Mouse (Mus musculus) liver, embryonic 14.5 days (tissue): ENCODE measurements at regions not wholly inside any gene's neighbourhood (a gene's known extent, or its start where the extent isn't known, plus 50 kb on each side); places are given as distances from the start of the nearest gene placed in this dataset.

ENCODE experiments used
- ATAC-seq: fragments of 200-750 bp; cut with Nextera tagmentation; 2 replicates; pipeline ENCODE4 v1.8.0; 2017; ENCODE audit warnings: moderate number of reproducible peaks, mild to moderate bottlenecking, moderate library complexity; ENCODE audit not compliant: insufficient read depth
- DNase-seq, 3 experiments: peaks; one replicate each; pipeline ENCODE4 v3.0.0-alpha.2; 2012 to 2013; ENCODE audit warnings: low read depth in 3 of 3, low spot score in 3 of 3
- H3K27ac ChIP-seq: fragments of 300-500 bp; sonication (generic); 2 replicates; pipeline ENCODE4 v1.5.1; 2014; ENCODE audit warnings: moderate library complexity, mild to moderate bottlenecking, control low read depth, inconsistent platforms
- H3K27me3 ChIP-seq: fragments of 300-500 bp; sonication (generic); 2 replicates; pipeline ENCODE4 v1.6.1; 2014; ENCODE audit warnings: mild to moderate bottlenecking, low read length, moderate library complexity; ENCODE audit not compliant: control insufficient read depth, insufficient read depth
- H3K36me3 ChIP-seq: fragments of 300-500 bp; sonication (generic); replicated peaks from 2 replicates; pipeline ENCODE4 v1.6.1; 2014; ENCODE audit warnings: low read depth; ENCODE audit not compliant: control insufficient read depth, insufficient read depth
- H3K4me1 ChIP-seq, 2 experiments: fragments of 200-500 bp in 1 of 2; fragments of 300-500 bp in 1 of 2; sonication (generic) in 1 of 2; replicated peaks; 2 replicates each; pipeline ENCODE4 v1.6.1; 2012 to 2014; ENCODE audit warnings: antibody characterized with exemption in 1 of 2, inconsistent platforms in 1 of 2, low read length in 1 of 2; ENCODE audit not compliant: control insufficient read depth in 2 of 2, insufficient read depth in 2 of 2
- H3K4me2 ChIP-seq: fragments of 300-500 bp; sonication (generic); 2 replicates; pipeline ENCODE4 v1.6.1; 2014; ENCODE audit warnings: low read depth, mild to moderate bottlenecking, control low read depth, moderate library complexity
- H3K4me3 ChIP-seq, 2 experiments: fragments of 200-500 bp in 1 of 2; fragments of 300-500 bp in 1 of 2; sonication (generic) in 1 of 2; 2 replicates each; pipeline ENCODE4 v1.5.1; 2012 to 2014; ENCODE audit warnings: low read depth in 2 of 2, low read length in 2 of 2, mild to moderate bottlenecking in 2 of 2, control low read depth in 1 of 2, inconsistent platforms in 1 of 2, moderate library complexity in 1 of 2; ENCODE audit not compliant: insufficient read depth in 1 of 2
- H3K9ac ChIP-seq: fragments of 300-500 bp; sonication (generic); replicated peaks from 2 replicates; pipeline ENCODE4 v1.6.1; 2014; ENCODE audit warnings: mild to moderate bottlenecking, control low read depth, moderate library complexity
- H3K9me3 ChIP-seq: fragments of 300-500 bp; sonication (generic); 2 replicates; pipeline ENCODE4 v1.6.1; 2016; ENCODE audit warnings: low read length, mixed read lengths; ENCODE audit not compliant: control insufficient read depth
- CTCF ChIP-seq: IDR thresholded peaks from 2 replicates; pipeline ENCODE4 v1.5.1; 2016; ENCODE audit warnings: antibody characterized with exemption, low read depth, control low read depth
- EP300 ChIP-seq: IDR thresholded peaks from 2 replicates; pipeline ENCODE4 v1.6.1; 2016; ENCODE audit warnings: antibody characterized with exemption, low read depth
- WGBS: fragments of 180-500 bp; shearing (Covaris S2); extraction: QIAGEN DNeasy Blood & Tissue Kit; methylation state at CpG from one replicate; pipeline ENCODE4 v1.1.7; 2014; ENCODE audit not compliant: insufficient replicate concordance; 5-methylcytosine and 5-hydroxymethylcytosine counted together

- Histone ChIP-seq H3K36me3 (no peaks in the 10 kb centered on the region), H3K4me2 (no peak overlapping the region), H3K27ac (no peak overlapping the region), H3K9ac (no peak overlapping the region), H3K9me3 (no peaks in the 10 kb centered on the region), H3K4me1 (peaks cover 0 to 6% of the 10 kb centered on the region in 2 experiments; a peak in 2 of 4 replicates), H3K27me3 (no peaks in the 10 kb centered on the region), H3K4me3 (no peak overlapping the region)
- ATAC-seq (no peak), DNase-seq (no peak)
- WGBS = 57% methylated on average over 17 of the region's 17 CpGs
- no peak for TF ChIP-seq CTCF
- no peak for TF ChIP-seq EP300
Measured at GRCm38 (mm10) chr1:190286481-190287145, 116.1 kb upstream of the Prox1 start.

GRCm38 (mm10) chr1:190285636-190286035 lies 115.1 kb upstream of the Prox1 start:
- ATAC-seq = no peak

GRCm38 (mm10) chr1:190285049-190285448 lies 114.5 kb upstream of the Prox1 start:
- H3K4me3 ChIP-seq = no peak overlapping the region
- no peak overlapping the region for H3K27ac ChIP-seq
- DNase-seq (no peak), ATAC-seq (no peak)
- H3K4me1 ChIP-seq = peaks cover 0 to 6% of the 10 kb centered on the region in 2 experiments; a peak in 2 of 4 replicates
- WGBS = 65% methylated on average over 8 of the region's 8 CpGs
- H3K27me3 ChIP-seq = no peaks in the 10 kb centered on the region
- no peak for TF ChIP-seq CTCF
- no peak for TF ChIP-seq EP300
- no peaks in the 10 kb centered on the region for H3K9me3 ChIP-seq
- H3K9ac ChIP-seq = no peak overlapping the region
- no peaks in the 10 kb centered on the region for H3K36me3 ChIP-seq
- no peak overlapping the region for H3K4me2 ChIP-seq

More at GRCm38 (mm10) chr1:190285636-190286035, 115.1 kb upstream of the Prox1 start:
- 60% methylated on average over 8 of the region's 8 CpGs for WGBS
- no peak overlapping the region for H3K4me3 ChIP-seq
- H3K9me3 ChIP-seq = no peaks in the 10 kb centered on the region
- no peak overlapping the region for H3K9ac ChIP-seq
- H3K27me3 ChIP-seq = no peaks in the 10 kb centered on the region
- TF ChIP-seq EP300 = no peak
- no peak for TF ChIP-seq CTCF
- no peak overlapping the region for H3K4me2 ChIP-seq
- H3K27ac ChIP-seq = no peak overlapping the region
- no peak for DNase-seq
- H3K36me3 ChIP-seq = no peaks in the 10 kb centered on the region
- peaks cover 0 to 6% of the 10 kb centered on the region in 2 experiments; a peak in 2 of 4 replicates for H3K4me1 ChIP-seq

GRCm38 (mm10) chr1:190284138-190284537 lies 113.6 kb upstream of the Prox1 start:
- no peak for ATAC-seq
- no peaks in the 10 kb centered on the region for H3K9me3 ChIP-seq
- TF ChIP-seq EP300 = no peak
- no peak for TF ChIP-seq CTCF
- DNase-seq = no peak
- no peak overlapping the region for H3K27ac ChIP-seq
- no peak overlapping the region for H3K4me2 ChIP-seq
- H3K27me3 ChIP-seq = no peaks in the 10 kb centered on the region
- H3K36me3 ChIP-seq = no peaks in the 10 kb centered on the region
- peaks cover 0 to 6% of the 10 kb centered on the region in 2 experiments; a peak in 2 of 4 replicates for H3K4me1 ChIP-seq
- no peak overlapping the region for H3K9ac ChIP-seq
- 68% methylated on average over 9 of the region's 9 CpGs for WGBS
- H3K4me3 ChIP-seq = no peak overlapping the region

GRCm38 (mm10) chr1:190280081-190280858 lies 109.8 kb upstream of the Prox1 start:
- WGBS = 73% methylated on average over 18 of the region's 18 CpGs
- no peak for TF ChIP-seq EP300
- no peak for TF ChIP-seq CTCF
- ATAC-seq (no peak), DNase-seq (no peak)
- Histone ChIP-seq H3K9me3 (no peaks in the 10 kb centered on the region), H3K4me3 (no peak overlapping the region), H3K36me3 (no peaks in the 10 kb centered on the region), H3K27me3 (no peaks in the 10 kb centered on the region), H3K4me2 (no peak overlapping the region), H3K27ac (no peak overlapping the region), H3K4me1 (0 out of 4 replicates have a peak, but pooled peaks cover 0 to 2% of the 10 kb centered on the region in 2 experiments), H3K9ac (no peak overlapping the region)
